Mouse (Mus musculus) intestine, embryonic 15.5 days (tissue): Measurements from ENCODE around the gene Hdac9. TPM values are rescaled to one million over a fixed set of nuclear protein-coding genes. Genes with fewer than 3 reads are reported as not detected.
"Not testable (repeated sequence)": the region's sequence is repeated elsewhere in the genome, so short reads cannot be mapped to it uniquely, and the experiment has no call there.

ENCODE experiments used
- ATAC-seq: fragments of 200-750 bp; cut with Nextera tagmentation; 2 replicates; pipeline ENCODE4 v1.8.0; 2017; ENCODE audit warnings: moderate TSS enrichment, moderate library complexity
- H3K27ac ChIP-seq: fragments of 300-500 bp; sonication (generic); 2 replicates; pipeline ENCODE4 v1.5.1; 2015; ENCODE audit warnings: mild to moderate bottlenecking, inconsistent platforms
- H3K27me3 ChIP-seq: fragments of 300-500 bp; sonication (generic); replicated peaks from 2 replicates; pipeline ENCODE4 v1.6.1; 2015; ENCODE audit warnings: inconsistent platforms
- H3K36me3 ChIP-seq: fragments of 300-500 bp; sonication (generic); 2 replicates; pipeline ENCODE4 v1.6.1; 2015; ENCODE audit warnings: inconsistent platforms
- H3K4me1 ChIP-seq: fragments of 300-500 bp; sonication (generic); replicated peaks from 2 replicates; pipeline ENCODE4 v1.6.1; 2015; ENCODE audit warnings: inconsistent platforms
- H3K4me2 ChIP-seq: fragments of 300-500 bp; sonication (generic); replicated peaks from 2 replicates; pipeline ENCODE4 v1.6.1; 2015; ENCODE audit warnings: mild to moderate bottlenecking, inconsistent platforms
- H3K4me3 ChIP-seq: fragments of 300-500 bp; sonication (generic); replicated peaks from 2 replicates; pipeline ENCODE4 v1.5.1; 2015; ENCODE audit warnings: inconsistent platforms
- H3K9ac ChIP-seq: fragments of 300-500 bp; sonication (generic); 2 replicates; pipeline ENCODE4 v1.6.1; 2015; ENCODE audit warnings: inconsistent platforms
- H3K9me3 ChIP-seq: fragments of 300-500 bp; sonication (generic); 2 replicates; pipeline ENCODE4 v1.6.1; 2016; ENCODE audit warnings: inconsistent platforms
- whole genome bisulfite sequencing: fragments of 180-500 bp; shearing (Covaris S2); methylation state at CpG from one replicate; pipeline ENCODE4 v1.1.7; 2015; 5-methylcytosine and 5-hydroxymethylcytosine counted together
- polyA plus RNA-seq: library from polyadenylated mRNA; unstranded; fragments of >200 nt; fragmentation: Nextera tagmentation; extraction: Ambion mirVana; gene quantifications from 2 replicates; pipeline ENCODE4 v1.2.1, GENCODE M21; 2015

The Hdac9 gene
- polyA plus RNA-seq, 1 experiment from 2014 or later = 4.2 TPM

- no peak overlapping the region for H3K4me2 ChIP-seq
- no peak for ATAC-seq
- H3K9me3 ChIP-seq = no peaks in the 10 kb centered on the region
- no peak overlapping the region for H3K9ac ChIP-seq
- 59% methylated on average over 7 of the region's 7 CpGs for WGBS
- H3K36me3 ChIP-seq = no peaks in the 10 kb centered on the region
- H3K27me3 ChIP-seq = no peaks in the 10 kb centered on the region
- H3K4me3 ChIP-seq = no peak overlapping the region
- no peaks in the 10 kb centered on the region for H3K4me1 ChIP-seq
- H3K27ac ChIP-seq = no peak overlapping the region
Observed at GRCm38 (mm10) chr12:34051112-34051511, 865.8 kb downstream of the Hdac9 start.

- WGBS = 82% methylated on average over 6 of the region's 6 CpGs
- ATAC-seq = no peak
- no peak overlapping the region for H3K4me3 ChIP-seq
Observed at GRCm38 (mm10) chr12:34040949-34041348, 875.9 kb downstream of the Hdac9 start.

DNA sequence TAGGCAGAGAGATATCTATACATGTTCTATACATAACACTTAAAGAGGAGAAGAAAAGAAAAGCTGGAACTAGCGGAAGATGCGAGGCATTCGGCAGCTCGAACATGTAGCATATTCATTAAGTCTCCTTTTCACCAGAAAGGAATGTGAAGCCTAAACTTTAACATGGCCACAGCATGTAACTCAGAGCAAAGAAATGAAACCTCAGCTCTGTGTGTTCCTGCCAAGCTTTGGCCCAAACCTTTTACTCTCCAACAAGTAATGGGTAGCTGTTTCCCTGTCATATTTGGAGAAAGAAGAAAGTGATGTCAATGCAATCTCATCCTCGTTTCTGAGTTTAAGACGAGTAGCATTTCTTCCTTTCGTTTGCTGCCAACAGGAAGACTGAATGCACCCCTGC is 876.8 kb downstream of the Hdac9 start:
- no peak overlapping the region for H3K9ac ChIP-seq
- no peaks in the 10 kb centered on the region for H3K27me3 ChIP-seq
- ATAC-seq = no peak
- H3K4me2 ChIP-seq = no peak overlapping the region
- H3K4me1 ChIP-seq = no peaks in the 10 kb centered on the region
- no peaks in the 10 kb centered on the region for H3K36me3 ChIP-seq
- 67% methylated on average over 7 of the region's 7 CpGs for WGBS
- no peak overlapping the region for H3K4me3 ChIP-seq
- H3K27ac ChIP-seq = no peak overlapping the region
- no peaks in the 10 kb centered on the region for H3K9me3 ChIP-seq

More at GRCm38 (mm10) chr12:34040949-34041348, 875.9 kb downstream of the Hdac9 start:
- H3K9me3 ChIP-seq = no peaks in the 10 kb centered on the region
- H3K4me2 ChIP-seq = no peak overlapping the region
- no peaks in the 10 kb centered on the region for H3K4me1 ChIP-seq
- no peaks in the 10 kb centered on the region for H3K27me3 ChIP-seq
- H3K36me3 ChIP-seq = no peaks in the 10 kb centered on the region
- no peak overlapping the region for H3K9ac ChIP-seq
- H3K27ac ChIP-seq = no peak overlapping the region

- H3K4me2 ChIP-seq, H3K9me3 ChIP-seq, ATAC-seq, H3K27me3 ChIP-seq, H3K36me3 ChIP-seq, H3K4me3 ChIP-seq, H3K4me1 ChIP-seq, H3K27ac ChIP-seq, H3K9ac ChIP-seq: not testable (repeated sequence)
- WGBS = 100% methylated on average over 1 of the region's 1 CpGs
Observed at GRCm38 (mm10) chr12:34009796-34010195, 907.1 kb downstream of the Hdac9 start.

Other genes starting within 250 kb of the Hdac9 start
- not detected in 2 replicates for gene Prps1l1, start 67.7 kb upstream of the Hdac9 start, polyA plus RNA-seq
- 26.3 and 29.5 TPM in 2 replicates for gene Snx13, start 130.1 kb upstream of the Hdac9 start, polyA plus RNA-seq